Mouse (Mus musculus) adrenal gland, adult 8-10 months (tissue): Measurements from ENCODE around the gene Gm21953. TPM values are rescaled to one million over a fixed set of nuclear protein-coding genes. Genes with fewer than 3 reads are reported as not detected.
"Not testable (repeated sequence)": the region's sequence is repeated elsewhere in the genome, so short reads cannot be mapped to it uniquely, and the experiment has no call there.

Experiments
- DNase-seq: peaks from one replicate; pipeline ENCODE4 v3.0.0; 2022
- total RNA-seq, 4 experiments: library from RNA; stranded (reverse); gene quantifications; 2 replicates each; pipeline ENCODE4 v1.2.4; 2022

Gene Gm21953
- total RNA-seq: not detected

DNA sequence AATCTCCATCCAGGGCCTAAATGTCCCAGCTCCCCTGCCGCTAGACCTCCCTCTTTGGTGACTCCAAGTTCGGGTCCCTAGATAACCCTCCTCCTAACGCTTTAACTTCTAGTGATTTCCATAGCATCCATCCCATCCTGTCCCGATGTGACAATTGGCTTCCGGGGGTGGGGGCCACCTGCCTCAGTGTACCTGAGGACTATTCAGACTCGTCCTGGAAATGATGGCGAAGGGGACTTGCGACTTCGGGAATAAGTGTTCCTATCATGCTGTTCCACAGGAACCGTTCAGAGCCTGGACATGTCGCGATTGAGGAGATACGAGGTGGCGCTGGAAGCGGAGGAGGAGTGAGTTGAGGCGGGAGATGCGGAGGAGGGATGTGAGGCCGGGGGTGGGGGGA lies at the start of gene Gm21953:
Gene Gm21953, plus strand, starts transcription at position 301 of the 400 bp plus-strand sequence.
- DNase-seq: not testable (repeated sequence)

DNA sequence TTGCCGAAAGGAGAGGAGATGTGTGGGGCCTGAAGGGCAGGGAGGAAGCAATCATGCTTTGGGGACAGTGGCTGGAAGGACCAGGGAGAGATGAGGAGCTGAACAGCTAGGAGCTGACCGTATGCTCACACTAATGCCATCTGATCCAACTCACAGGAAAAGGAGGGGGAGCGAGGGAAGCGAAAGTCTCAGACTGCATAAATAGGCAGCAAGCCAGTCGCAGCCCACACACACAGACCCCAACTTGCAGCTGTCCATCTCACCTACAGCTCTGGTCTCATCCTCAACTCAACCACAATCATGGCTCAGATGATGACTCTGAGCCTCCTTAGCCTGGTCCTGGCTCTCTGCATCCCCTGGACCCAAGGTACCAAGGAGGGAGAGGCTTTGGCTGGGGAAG lies 38.6 kb upstream of the Gm21953 start, which contains the start of gene Ccl21b:
Gene Ccl21b, plus strand, starts transcription at position 301 of the 400 bp plus-strand sequence.
- not testable (repeated sequence) for DNase-seq

DNA sequence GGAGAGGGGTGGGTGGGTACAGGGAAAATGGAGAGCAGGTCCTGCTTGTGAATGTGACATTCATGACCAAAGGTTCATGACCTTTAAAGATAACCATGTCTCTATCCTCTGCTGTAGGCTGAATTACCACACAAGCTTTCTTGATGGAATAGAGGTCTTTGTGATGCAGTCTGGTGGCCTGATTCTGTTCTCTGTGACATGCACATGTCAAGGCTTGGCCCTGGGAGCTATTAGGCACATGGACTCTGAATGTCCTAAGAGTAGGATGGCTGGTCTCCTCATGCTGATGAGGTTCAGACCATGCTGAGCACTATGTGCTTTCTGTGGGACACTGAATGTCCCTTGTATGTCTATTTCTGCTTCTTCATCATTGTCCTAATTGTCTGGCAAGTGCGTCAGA lies 24.0 kb downstream of the Gm21953 start, which contains the start of gene Fam205a3:
Gene Fam205a3, plus strand, starts transcription at position 301 of the 400 bp plus-strand sequence.
- not testable (repeated sequence) for DNase-seq

Other genes with a start within 250 kb of the Gm21953 start
- gene Gm3893, start 203.1 kb upstream of the Gm21953 start, total RNA-seq: not detected
- 1 to 10 TPM; 3.2 to 7.2 (median 6.0) TPM for gene Gm13304, start 179.4 kb upstream of the Gm21953 start, total RNA-seq
- gene Gm13306, start 140.8 kb upstream of the Gm21953 start, total RNA-seq: 10 to 100 TPM in 1 of 4 experiments, 1 to 10 TPM in 1, not detected in 2; 4.3 to 16.3 TPM
- gene Gm13305, start 125.7 kb upstream of the Gm21953 start, total RNA-seq: 1 to 10 TPM in 2 of 4 experiments, under 1 TPM in 2; 0.58 to 2.3 (median 1.4) TPM
- 1 to 10 TPM in 3 of 4 experiments, not detected in 1; 1.4 to 3.1 (median 1.5) TPM for gene Gm10600, start 53.6 kb upstream of the Gm21953 start, total RNA-seq
- not detected for gene Ccl21b, start 38.5 kb upstream of the Gm21953 start, total RNA-seq
- gene Fam205a3, start 24.1 kb downstream of the Gm21953 start, total RNA-seq: under 1 TPM in 1 of 4 experiments, not detected in 3; 0.48 TPM
- not detected for gene Gm21586, start 145.1 kb downstream of the Gm21953 start, total RNA-seq
- gene Gm2163, start 172.5 kb downstream of the Gm21953 start, total RNA-seq: 1 to 10 TPM in 1 of 4 experiments, under 1 TPM in 3; 0.52 to 2.0 (median 0.90) TPM
- gene Fam205a2, start 233.9 kb downstream of the Gm21953 start, total RNA-seq: under 1 TPM in 1 of 4 experiments, not detected in 3; 0.48 TPM